Mouse (Mus musculus): ENCODE measurements around the gene Vps36. TPM values are rescaled to one million over a fixed set of nuclear protein-coding genes. Genes with fewer than 3 reads are reported as not detected.

The Vps36 gene
- polyA plus RNA-seq, 1 experiment from 2014 or later, result 36.4 TPM

DNA sequence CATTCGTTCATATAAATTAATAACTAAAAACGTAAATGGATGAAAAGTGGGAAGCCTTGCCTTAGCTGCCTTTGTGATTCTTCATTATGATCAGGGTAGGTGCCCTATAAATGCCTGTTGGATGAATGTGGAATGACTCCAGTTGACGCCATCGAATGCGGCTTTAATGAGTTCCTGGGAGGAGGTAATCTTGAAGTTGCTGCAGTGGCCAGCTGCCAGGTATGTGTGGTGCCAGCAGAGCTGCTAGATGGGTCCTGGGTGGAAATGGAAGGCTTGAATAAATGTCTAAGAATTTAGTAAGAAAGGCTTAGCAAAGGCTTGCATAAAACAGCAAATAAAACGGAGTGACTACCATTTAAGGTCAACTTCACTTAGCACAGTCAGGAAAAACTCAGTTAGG lies 72.2 kb downstream of the Vps36 start:
- Histone ChIP-seq H3K9me3 (no peaks in the 10 kb centered on the region), H3K36me3 (no peaks in the 10 kb centered on the region), H3K4me1 (no peaks in the 10 kb centered on the region), H3K4me3 (no peak overlapping the region), H3K9ac (no peak overlapping the region), H3K27ac (no peak overlapping the region), H3K4me2 (replicated peaks) (no peak overlapping the region), H3K27me3 (no peaks in the 10 kb centered on the region)
- no peak for ATAC-seq (ENCODE audit: insufficient number of reproducible peaks, insufficient read depth, low FRiP score, low TSS enrichment)
- 90% methylated on average over 6 of the region's 6 CpGs for WGBS

GRCm38 (mm10) chr8:22265194-22265593 lies 72.6 kb downstream of the Vps36 start:
- H3K36me3 ChIP-seq, result no peaks in the 10 kb centered on the region
- no peak overlapping the region for H3K4me2 ChIP-seq (replicated peaks)
- no peak overlapping the region for H3K4me3 ChIP-seq
- H3K9ac ChIP-seq, result no peak overlapping the region
- H3K4me1 ChIP-seq, result no peaks in the 10 kb centered on the region
- no peak for ATAC-seq (ENCODE audit: insufficient number of reproducible peaks, insufficient read depth, low FRiP score, low TSS enrichment)
- H3K9me3 ChIP-seq, result no peaks in the 10 kb centered on the region
- WGBS, result 91% methylated on average over 1 of the region's 1 CpGs
- no peak overlapping the region for H3K27ac ChIP-seq
- no peaks in the 10 kb centered on the region for H3K27me3 ChIP-seq

GRCm38 (mm10) chr8:22266809-22267208 lies 74.2 kb downstream of the Vps36 start:
- Histone ChIP-seq H3K4me3 (no peak overlapping the region), H3K36me3 (no peaks in the 10 kb centered on the region), H3K9me3 (no peaks in the 10 kb centered on the region), H3K27me3 (no peaks in the 10 kb centered on the region), H3K9ac (no peak overlapping the region), H3K4me1 (no peaks in the 10 kb centered on the region), H3K4me2 (replicated peaks) (no peak overlapping the region), H3K27ac (no peak overlapping the region)
- WGBS, result 88% methylated on average over 3 of the region's 3 CpGs
- no peak for ATAC-seq (ENCODE audit: insufficient number of reproducible peaks, insufficient read depth, low FRiP score, low TSS enrichment)

Other genes starting within 250 kb of the Vps36 start
- not detected in 2 replicates for gene Defb13, start 246.0 kb upstream of the Vps36 start, polyA plus RNA-seq (2016; fragmentation: Nextera tagmentation; extraction: Ambion mirVana)
- gene Fam90a1a, start 234.1 kb upstream of the Vps36 start, polyA plus RNA-seq (2016; fragmentation: Nextera tagmentation; extraction: Ambion mirVana), result not detected in 2 replicates
- not detected in 2 replicates for gene Ccdc70, start 223.0 kb upstream of the Vps36 start, polyA plus RNA-seq (2016; fragmentation: Nextera tagmentation; extraction: Ambion mirVana)
- 1.1 and 1.2 TPM in 2 replicates for gene Atp7b, start 132.5 kb upstream of the Vps36 start, polyA plus RNA-seq (2016; fragmentation: Nextera tagmentation; extraction: Ambion mirVana)
- 44.4 and 46.5 TPM in 2 replicates for gene Alg11, start 132.1 kb upstream of the Vps36 start, polyA plus RNA-seq (2016; fragmentation: Nextera tagmentation; extraction: Ambion mirVana)
- gene Nek5, start 67.8 kb upstream of the Vps36 start, polyA plus RNA-seq (2016; fragmentation: Nextera tagmentation; extraction: Ambion mirVana), result 0.18 TPM in 1 of 2 replicates, not detected in the other
- gene Nek3, start 26.4 kb upstream of the Vps36 start, polyA plus RNA-seq (2016; fragmentation: Nextera tagmentation; extraction: Ambion mirVana), result 6.6 and 7.3 TPM in 2 replicates
- 48.3 and 50.3 TPM in 2 replicates for gene Ckap2, start 7.0 kb upstream of the Vps36 start, polyA plus RNA-seq (2016; fragmentation: Nextera tagmentation; extraction: Ambion mirVana)
- gene Thsd1, start 34.5 kb downstream of the Vps36 start, polyA plus RNA-seq (2016; fragmentation: Nextera tagmentation; extraction: Ambion mirVana), result 10.6 and 11.5 TPM in 2 replicates
- not detected in 2 replicates for gene Tpte, start 90.6 kb downstream of the Vps36 start, polyA plus RNA-seq (2016; fragmentation: Nextera tagmentation; extraction: Ambion mirVana)
- gene Slc25a15, start 205.8 kb downstream of the Vps36 start, polyA plus RNA-seq (2016; fragmentation: Nextera tagmentation; extraction: Ambion mirVana), result 16.1 and 16.8 TPM in 2 replicates
- gene Mrps31, start 218.6 kb downstream of the Vps36 start, polyA plus RNA-seq (2016; fragmentation: Nextera tagmentation; extraction: Ambion mirVana), result 38.4 and 40.6 TPM in 2 replicates

All from embryonic facial prominence, embryonic 12.5 days (tissue).